Mouse (Mus musculus): ENCODE data around the gene 4930544D05Rik. TPM values are rescaled to one million over a fixed set of nuclear protein-coding genes. Genes with fewer than 3 reads are reported as not detected.

The 4930544D05Rik gene
- polyA plus RNA-seq, 1 experiment from 2014 or later: not detected

DNA sequence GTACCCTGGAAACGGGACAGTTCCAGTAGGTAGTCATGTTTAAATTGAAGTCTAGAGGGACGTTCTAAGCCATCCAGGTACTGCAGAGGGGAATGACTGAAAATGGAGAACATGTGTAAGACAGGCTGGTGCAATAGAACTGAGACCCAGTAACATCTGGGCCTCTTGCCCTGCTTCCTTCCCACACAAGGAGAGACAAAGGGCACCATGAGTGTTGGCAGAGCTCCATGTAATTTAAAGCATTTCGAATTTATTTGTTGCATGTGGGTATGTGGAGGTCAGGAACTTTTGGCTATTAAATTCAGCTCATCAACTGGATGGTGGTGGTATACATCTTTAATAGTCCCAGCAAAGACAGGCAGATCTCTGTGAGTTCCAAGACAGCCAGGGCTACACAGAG lies 33.5 kb upstream of the 4930544D05Rik start:
- WGBS: 77% methylated on average over 3 of the region's 3 CpGs
- no peak overlapping the region for H3K4me3 ChIP-seq
- H3K36me3 ChIP-seq: peaks cover 6% of the 10 kb centered on the region; the same call in 1 of the 2 replicates
- H3K9ac ChIP-seq: no peak overlapping the region
- no peak overlapping the region for H3K27ac ChIP-seq (ENCODE audit: poor library complexity, severe bottlenecking)
- no peaks in the 10 kb centered on the region for H3K27me3 ChIP-seq (replicated peaks)
- H3K4me2 ChIP-seq: no peak overlapping the region
- no peaks in the 10 kb centered on the region for H3K9me3 ChIP-seq (replicated peaks)
- peaks cover 58% of the 10 kb centered on the region for H3K4me1 ChIP-seq (replicated peaks)
- ATAC-seq (ENCODE audit: insufficient number of reproducible peaks, low FRiP score): no peak

- Histone ChIP-seq H3K27me3 (replicated peaks) (no peaks in the 10 kb centered on the region), H3K4me1 (replicated peaks) (peaks cover 51% of the 10 kb centered on the region), H3K4me3 (no peak overlapping the region), H3K36me3 (peaks cover 6% of the 10 kb centered on the region; the same call in 1 of the 2 replicates), H3K9ac (no peak overlapping the region), H3K4me2 (no peak overlapping the region), H3K9me3 (replicated peaks) (no peaks in the 10 kb centered on the region), H3K27ac (ENCODE audit: poor library complexity, severe bottlenecking) (no peak overlapping the region)
- ATAC-seq (ENCODE audit: insufficient number of reproducible peaks, low FRiP score): no peak
- WGBS: 52% methylated on average over 6 of the region's 6 CpGs
Observed at GRCm38 (mm10) chr11:70583022-70583714, 32.5 kb upstream of the 4930544D05Rik start.

- peaks cover 45% of the 10 kb centered on the region for H3K4me1 ChIP-seq (replicated peaks)
- peaks cover 6% of the 10 kb centered on the region; the same call in 1 of the 2 replicates for H3K36me3 ChIP-seq
Observed at GRCm38 (mm10) chr11:70583775-70584174, 31.9 kb upstream of the 4930544D05Rik start.

GRCm38 (mm10) chr11:70585457-70585856 lies 30.2 kb upstream of the 4930544D05Rik start:
- no peaks in the 10 kb centered on the region for H3K27me3 ChIP-seq (replicated peaks)
- no peaks in the 10 kb centered on the region for H3K36me3 ChIP-seq
- 59% methylated on average over 7 of the region's 7 CpGs for WGBS
- H3K27ac ChIP-seq (ENCODE audit: poor library complexity, severe bottlenecking): 0 out of 2 replicates have a peak overlapping the region, but pooled peaks have one; percentile 2
- H3K9me3 ChIP-seq (replicated peaks): no peaks in the 10 kb centered on the region
- no peak overlapping the region for H3K9ac ChIP-seq
- no peak for ATAC-seq (ENCODE audit: insufficient number of reproducible peaks, low FRiP score)
- H3K4me1 ChIP-seq (replicated peaks): peaks cover 28% of the 10 kb centered on the region
- H3K4me3 ChIP-seq: no peak overlapping the region
- no peak overlapping the region for H3K4me2 ChIP-seq

More at GRCm38 (mm10) chr11:70583775-70584174, 31.9 kb upstream of the 4930544D05Rik start:
- Histone ChIP-seq H3K4me3 (no peak overlapping the region), H3K27ac (ENCODE audit: poor library complexity, severe bottlenecking) (no peak overlapping the region), H3K9ac (no peak overlapping the region), H3K9me3 (replicated peaks) (no peaks in the 10 kb centered on the region), H3K4me2 (no peak overlapping the region), H3K27me3 (replicated peaks) (no peaks in the 10 kb centered on the region)
- WGBS: 88% methylated on average over 7 of the region's 7 CpGs
- no peak for ATAC-seq (ENCODE audit: insufficient number of reproducible peaks, low FRiP score)

- Histone ChIP-seq H3K9ac (no peak overlapping the region), H3K36me3 (no peaks in the 10 kb centered on the region), H3K27ac (ENCODE audit: poor library complexity, severe bottlenecking) (no peak overlapping the region), H3K4me2 (no peak overlapping the region), H3K9me3 (replicated peaks) (no peaks in the 10 kb centered on the region), H3K27me3 (replicated peaks) (no peaks in the 10 kb centered on the region), H3K4me3 (no peak overlapping the region), H3K4me1 (replicated peaks) (peaks cover 27% of the 10 kb centered on the region)
- WGBS: 78% methylated on average over 3 of the region's 3 CpGs
- ATAC-seq (ENCODE audit: insufficient number of reproducible peaks, low FRiP score): no peak
Observed at GRCm38 (mm10) chr11:70586261-70586660, 29.4 kb upstream of the 4930544D05Rik start.

DNA sequence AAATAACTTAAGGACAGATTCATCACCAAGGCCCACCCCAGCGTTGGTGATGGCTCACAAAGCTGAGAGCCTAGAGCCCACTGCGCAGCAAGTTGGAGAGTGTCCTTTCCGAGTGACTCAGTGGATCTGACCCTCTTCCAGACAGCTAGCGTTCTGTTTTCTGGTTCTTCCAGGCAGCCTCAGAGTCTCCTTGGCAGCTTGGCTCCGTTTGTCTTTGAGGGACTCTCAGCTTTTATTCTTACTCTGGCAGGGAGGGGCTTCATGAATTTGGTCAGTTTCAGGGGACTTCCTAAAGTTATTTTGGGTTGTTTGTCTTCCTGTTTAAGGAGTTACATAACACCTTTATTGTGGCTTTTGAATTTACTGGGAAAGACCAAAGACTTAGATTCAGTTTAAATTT lies 28.7 kb upstream of the 4930544D05Rik start:
- Histone ChIP-seq H3K4me2 (no peak overlapping the region), H3K9ac (no peak overlapping the region), H3K27ac (ENCODE audit: poor library complexity, severe bottlenecking) (no peak overlapping the region), H3K4me3 (no peak overlapping the region), H3K36me3 (no peaks in the 10 kb centered on the region), H3K4me1 (replicated peaks) (peaks cover 27% of the 10 kb centered on the region), H3K9me3 (replicated peaks) (no peaks in the 10 kb centered on the region), H3K27me3 (replicated peaks) (no peaks in the 10 kb centered on the region)
- no peak for ATAC-seq (ENCODE audit: insufficient number of reproducible peaks, low FRiP score)
- 65% methylated on average over 5 of the region's 5 CpGs for WGBS

GRCm38 (mm10) chr11:70591733-70592132 lies 23.9 kb upstream of the 4930544D05Rik start:
- H3K27ac ChIP-seq (ENCODE audit: poor library complexity, severe bottlenecking): no peak overlapping the region
- ATAC-seq (ENCODE audit: insufficient number of reproducible peaks, low FRiP score): no peak
- peaks cover 14% of the 10 kb centered on the region for H3K4me1 ChIP-seq (replicated peaks)
- no peak overlapping the region for H3K9ac ChIP-seq
- WGBS: 91% methylated on average over 1 of the region's 1 CpGs
- H3K4me3 ChIP-seq: no peak overlapping the region
- no peaks in the 10 kb centered on the region for H3K27me3 ChIP-seq (replicated peaks)
- no peak overlapping the region for H3K4me2 ChIP-seq
- no peaks in the 10 kb centered on the region for H3K9me3 ChIP-seq (replicated peaks)
- H3K36me3 ChIP-seq: no peaks in the 10 kb centered on the region

DNA sequence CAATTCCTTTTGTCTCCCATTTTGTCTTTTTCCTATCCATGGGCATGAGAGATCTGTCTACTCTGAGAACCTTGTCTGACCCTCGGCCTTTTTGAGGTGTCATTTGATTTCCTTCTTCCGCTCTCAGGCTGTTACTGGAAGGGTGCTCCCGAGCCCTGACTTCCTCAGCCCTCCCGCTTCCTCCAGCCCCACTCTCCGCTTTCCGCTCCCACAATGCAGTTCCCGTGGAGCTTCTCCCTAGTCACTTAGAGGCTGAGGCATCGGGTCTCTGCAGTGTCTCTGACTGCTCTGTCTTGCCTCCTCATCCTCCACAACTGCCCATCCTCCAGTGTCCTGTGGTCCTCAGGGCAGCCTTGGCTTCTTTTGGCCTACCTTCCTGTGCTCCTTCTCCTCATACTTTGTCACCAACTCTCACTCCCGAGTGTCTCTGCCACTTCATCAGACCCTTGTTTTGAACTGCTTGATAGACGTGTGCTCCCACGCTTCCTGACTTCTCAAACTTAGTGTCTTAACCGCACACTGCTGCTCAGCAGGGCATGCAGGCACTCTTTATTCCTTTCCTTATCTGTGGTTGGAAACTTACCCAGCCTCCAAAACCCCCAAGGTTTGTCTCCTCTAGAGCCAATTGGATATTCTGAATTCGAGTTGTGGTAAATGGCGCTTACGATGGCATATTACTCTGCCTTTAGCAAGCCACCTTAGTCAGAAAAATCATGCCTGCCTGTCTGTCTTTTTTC lies 21.2 kb upstream of the 4930544D05Rik start:
- Histone ChIP-seq H3K9ac (no peak overlapping the region), H3K4me1 (replicated peaks) (peaks cover 14% of the 10 kb centered on the region), H3K27me3 (replicated peaks) (no peaks in the 10 kb centered on the region), H3K27ac (ENCODE audit: poor library complexity, severe bottlenecking) (no peak overlapping the region), H3K9me3 (replicated peaks) (no peaks in the 10 kb centered on the region), H3K4me2 (no peak overlapping the region), H3K4me3 (no peak overlapping the region), H3K36me3 (peaks cover 25% of the 10 kb centered on the region)
- WGBS: 71% methylated on average over 15 of the region's 15 CpGs
- no peak for ATAC-seq (ENCODE audit: insufficient number of reproducible peaks, low FRiP score)

GRCm38 (mm10) chr11:70595638-70596037 lies 20.0 kb upstream of the 4930544D05Rik start:
- 54% methylated on average over 2 of the region's 2 CpGs for WGBS
- H3K4me1 ChIP-seq (replicated peaks): peaks cover 14% of the 10 kb centered on the region
- no peak for ATAC-seq (ENCODE audit: insufficient number of reproducible peaks, low FRiP score)
- no peaks in the 10 kb centered on the region for H3K9me3 ChIP-seq (replicated peaks)
- no peak overlapping the region for H3K27ac ChIP-seq (ENCODE audit: poor library complexity, severe bottlenecking)
- no peak overlapping the region for H3K9ac ChIP-seq
- no peaks in the 10 kb centered on the region for H3K27me3 ChIP-seq (replicated peaks)
- H3K4me2 ChIP-seq: no peak overlapping the region
- no peak overlapping the region for H3K4me3 ChIP-seq
- H3K36me3 ChIP-seq: peaks cover 32% of the 10 kb centered on the region

DNA sequence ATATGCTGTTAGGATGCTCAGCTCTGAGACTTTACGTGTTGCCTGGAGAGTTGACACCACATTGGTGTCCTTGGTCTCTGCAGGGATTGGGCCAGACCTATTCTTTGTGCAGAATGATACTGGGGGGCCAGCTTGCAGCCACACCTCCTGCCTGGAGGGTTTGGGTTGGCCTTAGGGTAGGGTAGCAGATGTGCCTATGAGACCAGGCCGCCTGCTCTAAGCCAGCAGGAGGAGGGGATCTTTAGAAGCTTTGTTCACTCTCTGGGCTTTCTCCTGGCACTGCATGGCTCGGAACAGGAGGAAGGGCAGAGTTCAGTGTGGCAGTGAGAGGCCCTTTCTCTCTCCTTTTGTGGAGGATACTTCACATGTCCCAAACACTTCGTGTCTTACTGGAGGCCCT lies 19.6 kb upstream of the 4930544D05Rik start:
- no peak for ATAC-seq (ENCODE audit: insufficient number of reproducible peaks, low FRiP score)
- Histone ChIP-seq H3K4me1 (replicated peaks) (peaks cover 14% of the 10 kb centered on the region), H3K36me3 (peaks cover 32% of the 10 kb centered on the region), H3K4me2 (no peak overlapping the region), H3K4me3 (no peak overlapping the region), H3K27me3 (replicated peaks) (no peaks in the 10 kb centered on the region), H3K27ac (ENCODE audit: poor library complexity, severe bottlenecking) (no peak overlapping the region), H3K9ac (no peak overlapping the region), H3K9me3 (replicated peaks) (no peaks in the 10 kb centered on the region)
- WGBS: 77% methylated on average over 4 of the region's 4 CpGs

DNA sequence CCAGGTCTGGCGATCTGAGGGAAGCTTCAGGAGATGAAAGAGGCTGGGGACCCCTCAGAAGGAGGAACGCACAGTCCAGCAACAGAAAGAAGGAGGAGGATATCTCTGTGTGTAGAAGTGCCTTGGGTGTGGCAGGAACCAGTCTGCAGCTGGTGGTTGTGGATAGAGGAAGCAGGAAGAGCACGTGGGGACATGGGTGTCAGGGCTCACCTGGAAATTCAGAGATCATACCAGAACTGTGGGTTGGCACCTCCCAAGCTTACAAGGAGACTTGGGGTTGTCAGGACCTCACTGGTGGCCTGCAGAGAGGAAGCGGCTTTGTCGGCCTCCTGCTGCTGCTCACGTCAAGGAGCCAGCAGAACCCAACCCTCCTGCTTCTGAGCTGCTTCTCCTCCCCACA lies 18.3 kb upstream of the 4930544D05Rik start:
- H3K4me2 ChIP-seq: no peak overlapping the region
- H3K27ac ChIP-seq (ENCODE audit: poor library complexity, severe bottlenecking): no peak overlapping the region
- WGBS: 70% methylated on average over 6 of the region's 6 CpGs
- H3K9ac ChIP-seq: no peak overlapping the region
- H3K27me3 ChIP-seq (replicated peaks): no peaks in the 10 kb centered on the region
- H3K9me3 ChIP-seq (replicated peaks): no peaks in the 10 kb centered on the region
- peaks cover 14% of the 10 kb centered on the region for H3K4me1 ChIP-seq (replicated peaks)
- H3K4me3 ChIP-seq: no peak overlapping the region
- no peak for ATAC-seq (ENCODE audit: insufficient number of reproducible peaks, low FRiP score)
- H3K36me3 ChIP-seq: peaks cover 43% of the 10 kb centered on the region

Data from heart, embryonic 12.5 days (tissue).